Mouse (Mus musculus) left cerebral cortex, adult 9 months (tissue): Measurements from ENCODE around the gene Atpaf1.

ENCODE experiments used
- DNase-seq, 2 experiments: peaks; one replicate each; pipeline ENCODE4 v3.0.0; 2022; ENCODE audit warnings: low spot score in 2 of 2

Atpaf1 gene

DNA sequence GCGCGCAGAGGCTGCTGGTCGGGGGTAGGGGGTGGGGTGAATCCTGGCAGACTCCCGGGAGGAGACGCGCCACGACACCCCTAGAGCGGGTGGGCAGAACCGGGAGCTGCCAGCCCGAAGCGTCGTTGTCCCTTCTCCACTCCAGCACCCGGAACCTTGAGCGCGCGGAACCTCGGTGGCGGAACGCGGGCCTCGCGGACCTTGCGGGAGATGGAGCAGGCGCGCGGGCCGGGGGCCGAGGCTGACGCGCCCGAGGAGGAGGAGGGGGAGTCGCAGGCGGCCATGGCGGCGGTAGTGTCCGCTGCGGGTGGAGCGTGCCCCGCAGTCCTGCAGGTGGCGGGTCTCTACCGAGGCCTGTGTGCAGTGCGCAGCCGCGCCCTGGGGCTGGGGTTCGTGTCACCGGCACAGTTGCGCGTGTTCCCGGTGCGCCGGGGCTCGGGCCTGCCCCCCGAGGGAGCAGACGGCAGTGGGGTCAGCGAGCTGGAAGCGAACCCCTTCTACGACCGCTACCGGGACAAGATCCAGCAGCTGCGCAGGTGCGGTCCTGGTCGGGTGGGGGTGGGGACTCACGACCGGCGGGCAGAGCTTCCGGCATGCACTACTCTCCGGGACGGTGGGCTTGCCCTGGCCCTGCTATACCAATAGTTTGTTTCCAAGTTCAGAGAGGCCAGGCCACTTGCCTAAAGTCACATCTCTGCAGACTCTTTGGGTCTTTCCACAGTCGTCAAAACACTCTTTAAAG lies at the start of gene Atpaf1:
Gene Atpaf1 (plus strand): TSS at position 44 of the 742 bp plus-strand sequence.
- DNase-seq: peak in 1 of 2 experiments; percentile 81

GRCm38 (mm10) chr4:115734867-115735266 lies 49.7 kb upstream of the Atpaf1 start:
- DNase-seq: no peak

- DNase-seq: peak; percentile 87 to 98
Measured at GRCm38 (mm10) chr4:115737551-115738041, 47.0 kb upstream of the Atpaf1 start, which contains the start of gene Efcab14. Gene Efcab14 (plus strand): TSS chr4:115737744.

DNA sequence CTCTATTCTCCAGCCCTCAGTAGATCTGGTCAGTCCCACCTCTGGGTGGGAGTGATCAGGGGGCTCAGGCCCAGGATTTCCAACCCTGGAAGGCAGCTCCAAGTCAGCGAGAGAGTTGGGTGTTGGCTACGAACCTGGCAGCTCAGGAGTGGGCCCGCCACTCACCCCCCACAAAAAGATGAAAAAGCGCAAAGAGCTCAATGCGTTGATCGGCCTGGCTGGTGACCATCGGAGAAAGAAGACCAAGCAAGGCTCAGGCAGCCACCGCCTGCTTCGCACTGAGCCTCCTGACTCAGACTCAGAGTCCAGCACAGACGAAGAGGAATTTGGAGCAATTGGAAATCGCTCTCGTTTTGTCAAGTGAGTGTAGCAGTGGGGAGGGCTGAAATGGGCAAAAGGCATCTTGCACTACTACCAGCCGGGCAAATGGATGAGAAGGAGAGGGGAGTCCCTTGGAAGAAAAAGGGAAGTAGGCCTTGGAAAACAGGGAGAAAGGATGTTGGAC lies 46.1 kb upstream of the Atpaf1 start:
- DNase-seq: no peak

DNA sequence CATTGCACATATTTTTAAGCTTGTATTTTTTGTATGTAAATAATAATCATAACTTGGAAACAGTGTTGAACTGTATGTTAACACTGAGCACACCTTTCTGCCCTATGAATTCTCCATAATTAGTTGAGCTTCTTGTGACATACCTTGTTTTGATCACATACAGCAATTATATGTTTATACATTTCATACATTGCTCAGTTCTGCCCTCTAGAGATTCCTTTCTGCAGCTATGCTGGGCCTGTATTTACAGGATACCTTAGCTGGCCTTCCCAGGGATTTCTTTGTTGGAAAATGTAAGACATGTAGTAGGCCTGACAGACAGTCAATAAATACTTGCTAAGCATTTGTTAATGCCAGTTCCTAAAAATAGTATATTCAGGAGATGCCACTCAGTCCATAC lies 42.0 kb upstream of the Atpaf1 start:
- no peak for DNase-seq

DNA sequence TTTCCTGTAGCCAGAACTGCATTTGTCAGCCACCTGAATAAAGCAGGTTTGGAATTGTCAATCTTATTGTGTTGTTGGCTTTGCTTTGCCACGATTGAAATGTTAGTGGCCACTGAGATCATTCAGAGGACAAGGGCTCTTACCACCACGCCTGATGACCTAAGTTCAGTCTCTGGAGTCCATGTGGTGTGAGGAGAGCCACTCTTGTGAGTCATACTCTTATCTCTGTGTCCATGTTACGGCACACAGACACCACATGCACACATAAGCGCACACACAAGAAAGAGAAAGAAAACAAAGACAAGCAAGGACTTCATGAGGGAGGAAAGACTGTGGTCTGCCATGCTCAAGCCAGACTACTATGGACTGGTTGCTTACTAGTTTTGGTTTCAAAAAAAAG lies 41.5 kb upstream of the Atpaf1 start:
- no peak for DNase-seq

DNA sequence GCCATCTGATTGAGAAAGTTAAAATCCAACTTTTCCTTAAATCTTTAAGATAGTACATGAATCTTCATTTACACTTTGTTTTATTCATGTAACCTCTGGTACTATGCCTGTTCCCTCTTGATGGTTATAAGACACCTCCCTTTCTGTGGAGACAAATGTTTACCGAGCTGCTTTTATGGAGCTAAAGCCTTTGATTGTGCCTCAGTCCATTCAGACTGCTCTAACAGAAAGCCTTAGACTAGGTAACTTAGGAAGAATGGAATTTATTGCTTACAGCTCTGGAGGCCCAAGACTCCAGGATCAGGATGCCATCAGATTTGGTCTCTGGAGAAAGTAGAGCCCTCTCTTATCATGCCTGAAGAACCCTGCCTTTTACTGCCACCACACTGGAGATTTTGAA lies 36.4 kb upstream of the Atpaf1 start:
- no peak for DNase-seq

DNA sequence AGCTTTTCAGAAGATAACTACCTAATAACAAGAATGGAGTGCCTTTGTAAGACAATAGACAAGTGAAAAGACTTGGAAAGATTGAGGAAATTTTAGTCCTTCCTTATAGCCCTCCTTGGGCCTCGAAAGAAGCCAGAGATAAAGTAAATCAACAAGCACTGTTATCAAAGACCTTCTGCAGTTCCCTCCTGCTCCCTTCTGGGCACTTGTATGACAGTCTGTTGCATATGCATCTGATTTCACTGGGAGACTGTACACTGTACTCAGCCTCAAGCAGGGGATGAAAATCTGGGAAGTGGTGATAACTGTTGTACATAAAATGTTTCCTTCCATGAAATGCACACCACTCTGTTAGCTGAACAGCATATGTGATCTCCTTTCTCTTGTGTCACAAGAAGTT lies 35.3 kb upstream of the Atpaf1 start:
- DNase-seq: no peak

DNA sequence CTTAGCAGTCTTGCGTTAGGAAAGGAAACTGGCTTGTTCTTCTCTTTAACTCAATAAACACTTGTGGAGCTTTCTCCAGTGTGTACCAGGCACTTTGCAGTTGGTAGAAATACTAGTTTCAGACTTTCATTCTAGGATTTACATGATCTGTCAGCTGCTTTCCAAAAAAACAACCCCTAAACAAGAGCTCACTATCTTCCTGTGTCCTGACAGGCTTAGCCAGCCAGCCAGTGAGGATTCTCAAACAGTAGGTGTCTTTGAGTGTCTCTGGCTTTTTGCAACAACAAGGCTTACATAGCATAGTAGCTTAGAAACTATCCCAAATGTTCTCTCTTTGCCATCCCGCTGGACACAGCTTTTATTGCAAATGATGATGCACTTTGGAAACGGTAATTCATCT lies 30.5 kb upstream of the Atpaf1 start:
- DNase-seq: peak in 1 of 2 experiments; percentile 15

DNA sequence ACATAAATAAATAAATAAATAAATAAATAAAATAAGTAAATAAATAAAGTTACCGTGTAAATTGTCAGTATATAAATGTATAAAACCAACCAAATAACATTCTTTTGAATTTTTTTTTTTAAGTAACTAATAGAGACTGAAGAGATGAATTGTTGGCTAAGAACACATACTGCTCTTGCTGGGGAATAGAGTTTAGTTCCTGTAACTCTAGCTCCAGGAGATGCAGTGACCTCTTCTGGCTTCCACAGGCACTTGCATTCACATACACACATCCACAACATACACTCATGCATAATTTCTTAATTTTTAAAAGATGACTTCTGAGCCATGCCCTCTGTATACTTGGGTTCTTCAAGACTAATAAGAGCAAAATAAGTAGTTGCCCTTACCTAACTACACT lies 29.8 kb upstream of the Atpaf1 start:
- no peak for DNase-seq

- DNase-seq: no peak
Measured at GRCm38 (mm10) chr4:115761206-115761605, 23.4 kb upstream of the Atpaf1 start.

- no peak for DNase-seq
Measured at GRCm38 (mm10) chr4:115764581-115764980, 20.0 kb upstream of the Atpaf1 start.

DNA sequence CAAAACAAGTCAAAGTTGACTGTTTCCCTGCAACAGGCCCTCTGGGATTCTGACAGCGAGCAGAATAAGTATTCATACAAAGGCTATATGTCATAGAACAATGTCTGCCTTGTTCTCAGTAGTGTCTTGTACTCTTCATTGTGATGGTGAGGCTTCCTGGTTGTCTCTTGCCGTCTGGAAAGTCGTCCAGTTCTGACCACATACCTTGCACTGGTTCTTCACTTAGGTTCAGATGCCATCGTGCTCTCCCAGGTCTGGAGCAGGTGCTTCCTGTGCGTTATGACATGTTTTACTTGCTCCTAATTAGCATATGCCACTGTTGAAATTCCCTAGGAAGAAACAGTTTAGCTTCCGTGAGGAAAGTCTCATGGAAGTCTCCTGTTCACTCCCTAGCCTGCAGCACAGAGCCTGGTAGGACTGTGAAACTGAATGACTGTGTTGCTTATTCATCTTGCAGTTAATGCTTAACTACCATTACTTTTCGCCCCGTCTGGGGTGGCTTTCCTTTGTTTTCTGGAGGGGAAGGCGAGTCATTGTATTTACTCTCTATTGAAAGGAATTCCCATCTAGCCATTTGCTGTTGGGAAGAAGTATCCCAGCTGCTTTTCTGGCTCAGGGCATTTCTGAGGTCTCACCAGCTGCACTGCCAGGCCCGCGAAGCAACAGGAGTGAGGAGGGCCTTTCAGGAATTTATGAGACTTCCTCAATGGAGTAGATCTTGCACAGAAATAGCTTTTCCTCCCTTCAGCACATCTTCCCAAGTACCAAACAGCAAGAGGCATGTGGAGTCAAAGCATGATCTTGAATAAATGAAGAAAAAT lies 16.8 kb upstream of the Atpaf1 start:
- no peak for DNase-seq

DNA sequence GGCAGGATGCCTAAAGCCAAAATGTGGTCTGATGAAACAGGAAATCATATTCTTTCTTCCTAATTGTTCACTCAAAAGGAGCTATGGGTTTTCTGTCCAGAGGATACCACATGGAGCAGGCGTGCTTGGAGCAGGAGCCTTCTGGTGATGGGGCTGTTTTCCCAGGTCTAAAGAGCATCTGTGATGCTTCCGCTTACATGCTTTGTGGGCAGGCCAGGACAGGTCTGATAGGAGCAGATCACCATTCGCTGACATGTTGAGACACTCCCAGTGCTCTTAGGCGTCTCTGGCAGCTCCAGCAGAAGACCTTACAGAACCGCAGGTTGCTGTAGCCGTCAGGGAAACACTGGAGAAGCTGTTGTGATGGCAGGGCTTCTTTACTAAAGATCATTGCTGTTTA lies 9.6 kb upstream of the Atpaf1 start:
- no peak for DNase-seq

- no peak for DNase-seq
Measured at GRCm38 (mm10) chr4:115777627-115778026, 7.0 kb upstream of the Atpaf1 start.

DNA sequence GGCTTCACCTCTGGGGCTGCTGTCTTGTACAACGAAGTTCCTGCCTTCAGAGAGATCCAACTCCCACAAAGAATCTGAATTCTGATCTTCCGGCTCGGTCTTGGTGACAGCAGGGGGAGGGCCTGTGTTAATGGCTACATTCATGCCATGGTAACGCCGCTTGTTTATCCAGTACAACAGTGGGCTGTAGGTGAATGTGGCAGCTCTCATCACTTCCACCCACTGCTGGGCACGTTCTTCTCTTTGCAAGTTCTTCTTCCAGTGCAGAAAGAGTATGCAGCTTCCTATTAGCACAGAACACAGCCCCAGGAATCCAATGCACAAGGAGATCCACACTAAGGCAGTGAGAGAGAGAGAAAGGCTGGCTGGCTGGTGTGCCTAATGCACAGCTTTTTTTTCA lies 4.3 kb upstream of the Atpaf1 start:
- DNase-seq: peak; percentile 39 to 51

DNA sequence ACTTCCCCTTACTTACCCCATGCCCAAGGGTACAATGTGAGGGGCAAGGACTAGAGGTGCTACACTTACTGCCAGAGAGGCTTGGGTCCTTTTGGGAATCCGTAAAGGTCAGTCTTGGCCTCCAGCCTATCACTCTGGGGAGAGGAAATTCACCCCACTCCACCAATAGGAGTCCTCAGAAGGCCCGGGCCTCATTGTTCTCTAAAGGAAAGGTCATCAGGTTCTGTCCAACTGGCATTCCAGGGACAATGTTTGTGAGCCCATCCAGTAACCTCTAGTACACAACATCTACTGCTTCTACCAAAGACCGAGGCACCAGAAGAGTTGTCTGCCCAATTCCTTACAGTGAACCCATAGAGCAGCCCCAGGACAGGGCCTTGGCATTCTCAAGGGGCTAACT lies 3.7 kb upstream of the Atpaf1 start, which contains the start of gene Tex38:
Gene Tex38 (minus strand): TSS at position 101 of the 400 bp plus-strand sequence.
- no peak for DNase-seq

- DNase-seq: no peak
Measured at GRCm38 (mm10) chr4:115782026-115782805, 2.4 kb upstream of the Atpaf1 start.

- DNase-seq: no peak
Measured at GRCm38 (mm10) chr4:115785511-115786034, 961 bp downstream of the Atpaf1 start.

DNA sequence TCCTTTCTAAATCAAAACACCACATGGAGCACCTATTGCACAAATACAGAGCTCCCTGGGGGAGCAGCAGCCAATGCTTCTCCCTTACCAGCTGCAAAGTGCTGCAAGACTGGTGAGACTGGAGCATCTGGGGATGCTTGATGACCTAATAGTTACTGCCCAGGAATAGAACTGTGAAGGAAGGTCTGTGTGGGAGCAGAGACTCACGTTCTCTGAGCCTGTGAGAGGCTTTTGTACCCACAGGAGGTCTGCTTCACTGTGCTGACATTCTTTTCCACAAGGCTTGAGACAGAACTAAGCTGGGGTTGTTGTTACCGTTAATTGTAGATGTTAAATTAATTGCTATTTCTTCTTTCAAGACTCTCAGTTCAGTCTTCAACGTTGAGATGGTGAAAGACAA lies 6.3 kb downstream of the Atpaf1 start:
- peak; percentile 30 to 73 for DNase-seq

DNA sequence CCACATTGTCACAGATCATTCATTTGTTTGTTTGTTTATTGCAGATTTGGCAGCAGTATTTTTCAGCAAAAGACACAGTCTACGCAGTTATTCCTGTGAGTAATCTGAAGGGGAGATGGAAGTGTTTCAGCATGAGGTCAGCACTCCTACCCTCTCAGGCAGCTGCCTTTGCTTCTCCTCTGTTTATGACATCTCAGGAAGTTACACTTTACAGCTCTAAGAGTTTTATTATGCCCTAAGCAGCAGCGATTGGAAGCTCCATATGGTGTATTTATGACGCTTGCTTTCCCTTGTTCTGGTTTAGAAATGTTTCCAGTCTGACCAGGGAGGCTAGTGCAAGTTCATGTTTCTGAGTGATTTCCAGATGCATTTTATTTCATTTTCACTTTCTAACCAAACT lies 10.7 kb downstream of the Atpaf1 start:
- no peak for DNase-seq
